Mouse (Mus musculus) liver, adult 2 months (tissue): ENCODE results near the gene Zfp423.

Source experiments
- CTCF ChIP-seq: fragments of 200-500 bp; IDR thresholded peaks from 2 replicates; pipeline ENCODE4 v1.5.1; 2011; ENCODE audit warnings: low read depth, low read length, control low read depth
- POLR2A ChIP-seq: fragments of 200-500 bp; IDR thresholded peaks from 2 replicates; pipeline ENCODE4 v1.6.1; 2011; ENCODE audit warnings: low read length, control low read depth; ENCODE audit not compliant: insufficient read depth; ENCODE audit errors: extremely low read depth

- TF ChIP-seq CTCF, result no peak
- TF ChIP-seq POLR2A, result no peak
Measured at GRCm38 (mm10) chr8:87704756-87705155, 254.6 kb downstream of the Zfp423 start.
